Mouse (Mus musculus) hindbrain, embryonic 13.5 days (tissue): Measurements from ENCODE around the gene Htatip2. TPM values are rescaled to one million over a fixed set of nuclear protein-coding genes. Genes with fewer than 3 reads are reported as not detected.
A peak's percentile ranks its signal among the peaks of the same experiment; 100 is the strongest.

Experiments used
- ATAC-seq: fragments of 200-750 bp; cut with Nextera tagmentation; 2 replicates; pipeline ENCODE4 v1.8.0; 2017; ENCODE audit warnings: moderate TSS enrichment; ENCODE audit not compliant: low FRiP score
- H3K27ac ChIP-seq: fragments of 300-500 bp; sonication (generic); 2 replicates; pipeline ENCODE4 v1.5.1; 2015; ENCODE audit warnings: inconsistent platforms, mild to moderate bottlenecking, moderate library complexity
- H3K27me3 ChIP-seq: fragments of 300-500 bp; sonication (generic); 2 replicates; pipeline ENCODE4 v1.6.1; 2015; ENCODE audit warnings: mild to moderate bottlenecking, inconsistent platforms
- H3K36me3 ChIP-seq: fragments of 300-500 bp; sonication (generic); 2 replicates; pipeline ENCODE4 v1.6.1; 2015; ENCODE audit warnings: mild to moderate bottlenecking, inconsistent platforms
- H3K4me1 ChIP-seq: fragments of 300-500 bp; sonication (generic); replicated peaks from 2 replicates; pipeline ENCODE4 v1.6.1; 2015; ENCODE audit warnings: inconsistent platforms
- H3K4me2 ChIP-seq: fragments of 300-500 bp; sonication (generic); 2 replicates; pipeline ENCODE4 v1.6.1; 2015; ENCODE audit warnings: inconsistent platforms, mild to moderate bottlenecking, moderate library complexity
- H3K4me3 ChIP-seq: fragments of 300-500 bp; sonication (generic); 2 replicates; pipeline ENCODE4 v1.5.1; 2015; ENCODE audit warnings: mild to moderate bottlenecking, inconsistent platforms
- H3K9ac ChIP-seq: fragments of 300-500 bp; sonication (generic); 2 replicates; pipeline ENCODE4 v1.6.1; 2015; ENCODE audit warnings: mild to moderate bottlenecking, inconsistent platforms
- H3K9me3 ChIP-seq: fragments of 300-500 bp; sonication (generic); 2 replicates; pipeline ENCODE4 v1.6.1; 2016; ENCODE audit warnings: inconsistent platforms
- WGBS: fragments of 180-500 bp; shearing (Covaris S2); methylation state at CpG from one replicate; pipeline ENCODE4 v1.1.7; 2015; 5-methylcytosine and 5-hydroxymethylcytosine counted together
- polyA plus RNA-seq: library from polyadenylated mRNA; unstranded; fragments of >200 nt; fragmentation: Nextera tagmentation; extraction: Ambion mirVana; gene quantifications from 2 replicates; pipeline ENCODE4 v1.2.1, GENCODE M21; 2015

Htatip2 gene
- polyA plus RNA-seq, 1 experiment from 2014 or later = 3.5 TPM

GRCm38 (mm10) chr7:49822028-49822427 is 63.1 kb downstream of the Htatip2 start:
- Histone ChIP-seq H3K36me3 (peaks cover 13% of the 10 kb centered on the region), H3K9ac (no peak overlapping the region), H3K27ac (peak overlapping the region; percentile 37; the same call in 1 of the 2 replicates), H3K4me1 (peaks cover 28% of the 10 kb centered on the region), H3K4me2 (no peak overlapping the region), H3K4me3 (no peak overlapping the region), H3K9me3 (no peaks in the 10 kb centered on the region), H3K27me3 (no peaks in the 10 kb centered on the region)
- ATAC-seq = no peak
- WGBS = 87% methylated on average over 2 of the region's 2 CpGs

Other genes starting within 250 kb of the Htatip2 start
- gene Dbx1, start 122.3 kb upstream of the Htatip2 start, polyA plus RNA-seq = 14.3 and 28.7 TPM in 2 replicates
- 50.8 and 52.5 TPM in 2 replicates for gene Prmt3, start 19.2 kb downstream of the Htatip2 start, polyA plus RNA-seq
- 12.5 and 13.0 TPM in 2 replicates for gene Slc6a5, start 151.0 kb downstream of the Htatip2 start, polyA plus RNA-seq
- gene Nell1, start 215.7 kb downstream of the Htatip2 start, polyA plus RNA-seq = 15.7 and 16.4 TPM in 2 replicates